In genomic region chr10:115520200-115521080, GRCm38 (mm10) we compare ENCODE assay signal across 13 mouse cellular contexts. TPM values are rescaled to one million over a fixed set of nuclear protein-coding genes. Genes with fewer than 3 reads are reported as not detected.
DNase-seq lines count a peak whose midpoint lies in the region; ATAC-seq lines count a peak whose summit lies in the region.
"Had no signal": no experiment of that assay in that cellular context is flagged by ENCODE, and none has a peak within 500 bp of the region (broad histone marks: within the 10 kb centered on the region; RNA-seq: fewer than 3 reads in every experiment).

No protein-coding gene starts in this region.

- no peak overlapping the region for H3K4me3 ChIP-seq in hindbrain, embryonic 12.5 days
- H3K4me3 ChIP-seq in midbrain, embryonic 14.5 days (replicated peaks; ENCODE audit: low read depth, low read length), result no peak overlapping the region
- H3K4me3 ChIP-seq: erythroblast, embryonic 14.5 days had no signal

- H3K4me1 ChIP-seq in hindbrain, embryonic 12.5 days, result peaks cover 9% of the 10 kb centered on the region; the same call in 1 of the 2 replicates
- no peaks in the 10 kb centered on the region for H3K4me1 ChIP-seq in midbrain, embryonic 14.5 days (ENCODE audit: control insufficient read depth, insufficient read depth, low read length)

- WGBS in hindbrain, embryonic 12.5 days, result 34% methylated on average over 17 of the region's 17 CpGs
- 28% methylated on average over 17 of the region's 17 CpGs for WGBS in midbrain, embryonic 14.5 days

- no peak for ATAC-seq in hindbrain, embryonic 12.5 days (ENCODE audit: low FRiP score)
- ATAC-seq in midbrain, embryonic 14.5 days (ENCODE audit: low FRiP score, low TSS enrichment), result no peak

- H3K36me3 ChIP-seq in hindbrain, embryonic 12.5 days, result no peaks in the 10 kb centered on the region
- no peaks in the 10 kb centered on the region for H3K36me3 ChIP-seq in midbrain, embryonic 14.5 days (ENCODE audit: control insufficient read depth, insufficient read depth, low read length)

- H3K27ac ChIP-seq in hindbrain, embryonic 12.5 days, result no peak overlapping the region
- H3K27ac ChIP-seq in midbrain, embryonic 14.5 days (replicated peaks; ENCODE audit: low read depth, low read length), result no peak overlapping the region

- H3K27me3 ChIP-seq in hindbrain, embryonic 12.5 days, result no peaks in the 10 kb centered on the region
- no peaks in the 10 kb centered on the region for H3K27me3 ChIP-seq in midbrain, embryonic 14.5 days (ENCODE audit: control insufficient read depth, insufficient read depth, low read length)

- H3K9ac ChIP-seq in hindbrain, embryonic 12.5 days, result no peak overlapping the region
- no peak overlapping the region for H3K9ac ChIP-seq in midbrain, embryonic 14.5 days (replicated peaks; ENCODE audit: low read length)

- peak overlapping the region; percentile 13; the same call in 1 of the 2 replicates for H3K4me2 ChIP-seq in hindbrain, embryonic 12.5 days (replicated peaks)
- no peak overlapping the region for H3K4me2 ChIP-seq in midbrain, embryonic 14.5 days (ENCODE audit: low read length)

- peak; percentile 17 for DNase-seq in R1 (ENCODE audit: low read depth, low spot score)
- DNase-seq in embryo, embryonic 10.5 days (ENCODE audit: low spot score), result peak; percentile 50
- peak; percentile 9 for DNase-seq in midbrain, embryonic 14.5 days
- no peak for DNase-seq in adrenal gland, postnatal 4 days (ENCODE audit: low spot score in 2 of 2)
- no peak for DNase-seq in layer of hippocampus, adult 9-11 months
- no peak for DNase-seq in cerebellum, postnatal 4 days (ENCODE audit: low spot score in 2 of 2)
- DNase-seq: lung, postnatal 36 days; spleen, adult 18-20 months had no signal

- H3K9me3 ChIP-seq in hindbrain, embryonic 12.5 days (replicated peaks), result no peaks in the 10 kb centered on the region
- no peaks in the 10 kb centered on the region for H3K9me3 ChIP-seq in midbrain, embryonic 14.5 days (ENCODE audit: control insufficient read depth, low read length)

RNA-seq across cellular contexts. Expression of gene A930009A15Rik, which starts 49.3 kb away (rescaled TPM):
- polyA plus RNA-seq in hindbrain, embryonic 12.5 days (2016; fragmentation: Nextera tagmentation; extraction: Ambion mirVana), result 0.70 and 0.72 TPM in 2 replicates
- 0.36 and 0.66 TPM in 2 replicates for polyA plus RNA-seq in midbrain, embryonic 14.5 days (2014; fragmentation: Nextera tagmentation; extraction: Ambion mirVana)
- not detected for total RNA-seq in adrenal gland, postnatal 4 days (2021)
- total RNA-seq: heart, postnatal 25 days had no signal
- polyA plus RNA-seq: erythroblast, embryonic 14.5 days; gonadal fat pad, adult 2 months; large intestine, adult 2 months had no signal

Comparison
In these comparisons a context has a peak if more than half of its experiments do, and no peak if none do; other contexts are left out.
1. DNase-seq: peak in R1 (single experiment), embryo, embryonic 10.5 days (single experiment) and midbrain, embryonic 14.5 days (single experiment); none in adrenal gland, postnatal 4 days (0 of 2), layer of hippocampus, adult 9-11 months (single experiment) and cerebellum, postnatal 4 days (0 of 2).